Mouse (Mus musculus) heart, postnatal 0 days (tissue): ENCODE results near the gene Calml3. TPM values are rescaled to one million over a fixed set of nuclear protein-coding genes. Genes with fewer than 3 reads are reported as not detected.
"Not testable (repeated sequence)": the region's sequence is repeated elsewhere in the genome, so short reads cannot be mapped to it uniquely, and the experiment has no call there.

Experiments
- ATAC-seq: fragments of 200-750 bp; cut with Nextera tagmentation; 2 replicates; pipeline ENCODE4 v1.8.0; 2017; ENCODE audit warnings: low read depth, moderate number of reproducible peaks, moderate library complexity; ENCODE audit not compliant: insufficient read depth
- DNase-seq: peaks from one replicate; pipeline ENCODE4 v3.0.0-alpha.2; 2016; ENCODE audit warnings: low spot score
- H3K27ac ChIP-seq: fragments of 300-500 bp; sonication (generic); 2 replicates; pipeline ENCODE4 v1.5.1; 2014; ENCODE audit warnings: low read depth, mild to moderate bottlenecking
- H3K27me3 ChIP-seq: fragments of 300-500 bp; sonication (generic); 2 replicates; pipeline ENCODE4 v1.6.1; 2014; ENCODE audit warnings: low read length, mixed read lengths; ENCODE audit not compliant: control insufficient read depth, insufficient read depth
- H3K36me3 ChIP-seq: fragments of 300-500 bp; sonication (generic); replicated peaks from 2 replicates; pipeline ENCODE4 v1.6.1; 2014; ENCODE audit warnings: low read length, mixed read lengths; ENCODE audit not compliant: control insufficient read depth, insufficient read depth
- H3K4me1 ChIP-seq: fragments of 300-500 bp; sonication (generic); 2 replicates; pipeline ENCODE4 v1.6.1; 2014; ENCODE audit warnings: antibody characterized with exemption; ENCODE audit not compliant: control insufficient read depth, insufficient read depth
- H3K4me2 ChIP-seq: fragments of 300-500 bp; sonication (generic); 2 replicates; pipeline ENCODE4 v1.6.1; 2014; ENCODE audit warnings: low read depth, mild to moderate bottlenecking, low read length, moderate library complexity
- H3K4me3 ChIP-seq: fragments of 300-500 bp; sonication (generic); 2 replicates; pipeline ENCODE4 v1.5.1; 2014; ENCODE audit warnings: low read depth, low read length
- H3K9ac ChIP-seq: fragments of 300-500 bp; sonication (generic); replicated peaks from 2 replicates; pipeline ENCODE4 v1.6.1; 2014; ENCODE audit warnings: low read depth, low read length, mixed read lengths
- H3K9me3 ChIP-seq: fragments of 300-500 bp; sonication (generic); replicated peaks from 2 replicates; pipeline ENCODE4 v1.6.1; 2016; ENCODE audit warnings: low read length; ENCODE audit not compliant: control insufficient read depth
- CTCF ChIP-seq: IDR thresholded peaks from 2 replicates; pipeline ENCODE4 v1.5.1; 2016; ENCODE audit warnings: antibody characterized with exemption, control low read depth, low read depth
- EP300 ChIP-seq: IDR thresholded peaks from 2 replicates; pipeline ENCODE4 v1.6.1; 2016; ENCODE audit warnings: antibody characterized with exemption, low read depth
- WGBS: fragments of 180-500 bp; shearing (Covaris S2); extraction: QIAGEN DNeasy Blood & Tissue Kit; methylation state at CpG from one replicate; pipeline ENCODE4 v1.1.7; 2014; 5-methylcytosine and 5-hydroxymethylcytosine counted together
- polyA plus RNA-seq: library from polyadenylated mRNA; unstranded; fragments of >200 nt; fragmentation: Nextera tagmentation; extraction: Ambion mirVana; gene quantifications from 2 replicates; pipeline ENCODE4 v1.2.1, GENCODE M21; 2015
- total RNA-seq: library from RNA; depleted of rRNA; stranded (reverse); fragments of >200 nt; gene quantifications from 2 replicates; pipeline ENCODE4 v1.2.3, GENCODE M21; 2014; ENCODE audit warnings: low replicate concordance; rRNA removed

The Calml3 gene
- total RNA-seq = not detected in 2 replicates
- not detected in 2 replicates for polyA plus RNA-seq

DNA sequence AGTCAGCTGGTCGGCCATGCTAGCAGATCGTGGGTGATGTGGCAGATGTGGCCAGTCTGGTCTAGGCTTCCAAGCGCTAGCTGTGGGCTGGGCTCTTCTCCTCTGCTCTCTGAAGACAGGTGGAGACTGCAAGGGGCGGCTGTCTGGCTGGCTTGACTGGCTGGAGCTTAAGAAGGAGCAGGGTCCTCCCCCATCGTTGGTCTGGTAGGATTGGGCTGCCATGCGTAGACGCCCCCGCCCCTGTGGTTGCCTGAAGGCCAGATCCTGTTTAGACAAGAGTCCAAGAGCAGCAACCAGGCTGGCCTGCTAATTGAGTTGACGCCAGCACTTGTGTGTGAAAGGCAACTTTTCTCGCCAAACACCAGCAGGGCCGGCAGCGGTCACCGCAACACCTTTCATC lies at the start of gene Calml3:
Gene Calml3 (minus strand): TSS at position 131 of the 400 bp plus-strand sequence.
- Histone ChIP-seq H3K36me3 (no peaks in the 10 kb centered on the region), H3K27ac (0 out of 2 replicates have a peak within 1 kb of the TSS, but pooled peaks have one; percentile 38), H3K9ac (no peak within 1 kb of the TSS), H3K4me3 (no peak within 1 kb of the TSS), H3K4me1 (peaks cover 13% of the 10 kb centered on the region), H3K27me3 (no peaks in the 10 kb centered on the region), H3K4me2 (no peak within 1 kb of the TSS), H3K9me3 (no peaks in the 10 kb centered on the region)
- WGBS = 85% methylated on average over 13 of the region's 13 CpGs
- no peak for DNase-seq
- TF ChIP-seq EP300 = no peak
- TF ChIP-seq CTCF = no peak
- ATAC-seq = no peak

DNA sequence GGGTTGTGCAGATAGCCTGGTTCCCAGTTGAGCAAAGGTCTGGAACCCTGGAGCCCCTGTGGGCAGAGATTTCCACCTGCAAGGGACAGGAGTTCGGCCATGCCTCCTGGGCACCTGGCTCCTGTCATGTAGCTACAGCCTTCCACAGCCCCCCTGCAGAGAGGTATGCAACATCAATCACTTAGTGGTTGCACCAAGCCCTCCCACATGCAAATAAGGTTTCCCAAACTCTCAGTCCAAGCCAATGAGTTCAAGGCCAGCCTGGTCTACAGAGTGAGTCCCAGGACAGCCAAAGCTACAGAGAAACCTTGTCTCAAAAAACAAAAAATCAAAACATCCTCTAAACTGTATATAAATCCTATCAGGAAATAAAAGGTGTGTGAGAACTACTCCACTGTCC lies 46.2 kb upstream of the Calml3 start:
- TF ChIP-seq CTCF (no peak), EP300 (no peak)
- WGBS = 69% methylated on average over 1 of the region's 1 CpGs
- no peaks in the 10 kb centered on the region for H3K9me3 ChIP-seq
- no peak overlapping the region for H3K27ac ChIP-seq
- no peaks in the 10 kb centered on the region for H3K36me3 ChIP-seq
- no peak overlapping the region for H3K4me2 ChIP-seq
- no peaks in the 10 kb centered on the region for H3K4me1 ChIP-seq
- H3K4me3 ChIP-seq = no peak overlapping the region
- H3K27me3 ChIP-seq = no peaks in the 10 kb centered on the region
- DNase-seq (no peak), ATAC-seq (no peak)
- no peak overlapping the region for H3K9ac ChIP-seq

DNA sequence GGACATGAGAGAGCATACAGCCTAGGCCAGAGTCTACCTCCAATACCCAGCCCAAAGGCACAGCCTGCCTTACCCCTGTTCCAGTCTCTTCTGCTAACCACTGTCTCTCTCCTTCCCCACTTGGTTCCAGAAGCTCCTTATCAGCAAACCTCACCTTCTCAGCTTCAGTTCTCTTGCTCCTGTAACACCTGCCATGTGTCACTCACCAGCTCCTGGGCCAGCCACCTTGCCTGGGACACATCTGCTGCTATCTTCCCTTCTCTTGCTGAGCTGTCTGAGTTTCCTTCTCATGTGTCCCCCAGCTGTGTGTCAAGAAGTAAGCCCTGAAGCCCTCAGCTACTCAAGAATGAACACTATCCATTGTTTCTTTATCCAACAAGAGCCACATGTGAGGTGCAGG lies 36.5 kb upstream of the Calml3 start:
- H3K4me2 ChIP-seq, H3K27ac ChIP-seq, ATAC-seq, DNase-seq, H3K9me3 ChIP-seq, H3K36me3 ChIP-seq, H3K4me3 ChIP-seq, H3K27me3 ChIP-seq, H3K9ac ChIP-seq, H3K4me1 ChIP-seq: not testable (repeated sequence)

DNA sequence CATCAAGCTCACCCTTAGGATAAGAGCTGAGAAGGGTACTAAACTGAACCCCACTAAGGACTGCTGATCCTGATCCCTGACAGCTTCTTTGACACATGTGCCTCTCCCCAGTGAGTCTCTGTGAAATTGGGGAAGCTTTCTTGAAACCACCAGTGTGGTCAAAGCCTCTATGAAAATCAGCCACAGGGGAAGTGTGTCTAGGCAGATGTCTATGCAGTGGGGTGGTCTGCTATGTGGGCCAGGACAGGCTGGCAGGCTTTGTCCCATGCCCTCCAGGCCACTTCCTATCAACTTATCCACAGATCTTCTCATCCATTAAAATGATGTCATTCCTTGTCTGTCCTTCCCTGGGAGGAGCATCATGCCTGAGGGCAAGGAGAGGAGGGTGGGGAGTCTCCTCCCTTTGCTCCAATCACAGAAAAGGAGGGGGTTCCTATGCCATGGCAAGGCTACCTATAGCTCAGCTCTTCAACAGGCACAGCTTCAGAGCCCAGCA lies 33.2 kb upstream of the Calml3 start, which contains the start of gene Calm4:
Gene Calm4 (plus strand): TSS at position 446 of the 496 bp plus-strand sequence.
- not testable (repeated sequence) for H3K4me3 ChIP-seq, DNase-seq, H3K4me1 ChIP-seq, H3K27me3 ChIP-seq, H3K4me2 ChIP-seq, H3K9me3 ChIP-seq, H3K9ac ChIP-seq, ATAC-seq, H3K36me3 ChIP-seq, H3K27ac ChIP-seq

DNA sequence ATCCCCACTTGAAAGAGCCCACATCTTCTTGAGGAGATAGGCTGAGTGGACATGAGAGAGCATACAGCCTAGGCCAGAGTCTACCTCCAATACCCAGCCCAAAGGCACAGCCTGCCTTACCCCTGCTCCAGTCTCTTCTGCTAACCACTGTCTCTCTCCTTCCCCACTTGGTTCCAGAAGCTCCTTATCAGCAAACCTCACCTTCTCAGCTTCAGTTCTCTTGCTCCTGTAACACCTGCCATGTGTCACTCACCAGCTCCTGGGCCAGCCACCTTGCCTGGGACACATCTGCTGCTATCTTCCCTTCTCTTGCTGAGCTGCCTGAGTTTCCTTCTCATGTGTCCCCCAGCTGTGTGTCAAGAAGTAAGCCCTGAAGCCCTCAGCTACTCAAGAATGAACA lies 29.5 kb upstream of the Calml3 start:
- not testable (repeated sequence) for DNase-seq, ATAC-seq, H3K9me3 ChIP-seq

DNA sequence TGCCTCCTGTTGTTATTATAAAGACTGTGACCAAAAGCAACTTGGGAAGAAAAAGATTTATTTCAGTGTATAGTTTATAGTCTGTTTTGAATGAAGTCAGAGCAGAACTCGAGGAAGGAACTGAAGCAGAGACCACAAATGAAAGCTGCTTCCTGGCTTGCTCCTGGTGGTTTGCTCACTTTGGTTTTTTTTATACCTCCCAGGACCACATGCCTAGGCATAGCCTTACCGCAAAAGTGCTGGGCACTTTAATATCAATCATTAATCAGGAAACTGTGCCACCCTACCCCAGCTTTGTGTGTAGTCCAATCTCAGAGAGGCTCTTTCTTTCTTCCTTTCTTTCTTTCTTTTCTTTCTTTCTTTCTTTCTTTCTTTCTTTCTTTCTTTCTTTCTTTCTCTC lies 28.3 kb upstream of the Calml3 start:
- WGBS = 61% methylated on average over 2 of the region's 2 CpGs
- Histone ChIP-seq H3K36me3 (no peaks in the 10 kb centered on the region), H3K9me3 (no peaks in the 10 kb centered on the region), H3K27ac (no peak overlapping the region), H3K4me2 (no peak overlapping the region), H3K9ac (no peak overlapping the region), H3K4me1 (no peaks in the 10 kb centered on the region), H3K27me3 (no peaks in the 10 kb centered on the region), H3K4me3 (no peak overlapping the region)
- no peak for TF ChIP-seq EP300
- TF ChIP-seq CTCF = no peak
- ATAC-seq = no peak
- no peak for DNase-seq

More for the DNA sequence above, 29.5 kb upstream of the Calml3 start:
- H3K9ac ChIP-seq, H3K27me3 ChIP-seq, H3K4me3 ChIP-seq, H3K4me2 ChIP-seq, H3K27ac ChIP-seq, H3K36me3 ChIP-seq, H3K4me1 ChIP-seq: not testable (repeated sequence)
